Mouse (Mus musculus) right cerebral cortex, postnatal 36 days (tissue): Measurements from ENCODE around the gene Cd36.
"Not testable (repeated sequence)": the region's sequence is repeated elsewhere in the genome, so short reads cannot be mapped to it uniquely, and the experiment has no call there.

Source experiments
- DNase-seq, 2 experiments: peaks; one replicate each; pipeline ENCODE4 v3.0.0; 2022; ENCODE audit warnings: low spot score in 2 of 2, mixed read lengths in 1 of 2

The Cd36 gene

DNA sequence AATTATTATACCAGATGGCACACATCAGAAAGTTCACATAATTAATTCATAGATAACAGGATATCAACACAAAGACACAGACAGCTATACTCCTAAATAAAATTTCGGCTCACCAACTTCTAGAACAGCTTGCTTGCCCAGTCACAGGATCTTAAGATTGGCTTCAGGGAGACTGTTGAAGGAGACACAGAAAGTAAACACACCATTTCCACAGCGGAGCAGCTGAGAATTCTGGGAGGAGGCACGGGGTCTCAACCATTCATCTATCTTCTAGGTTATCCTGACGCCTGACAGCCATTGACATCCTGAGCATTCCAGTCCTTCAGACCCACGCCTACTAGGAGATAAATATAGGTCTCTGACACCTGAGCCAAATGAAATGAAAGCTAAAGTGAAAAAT lies at the start of gene Cd36:
Gene Cd36 (minus strand): TSS at position 204 of the 400 bp plus-strand sequence.
- no peak for DNase-seq

DNA sequence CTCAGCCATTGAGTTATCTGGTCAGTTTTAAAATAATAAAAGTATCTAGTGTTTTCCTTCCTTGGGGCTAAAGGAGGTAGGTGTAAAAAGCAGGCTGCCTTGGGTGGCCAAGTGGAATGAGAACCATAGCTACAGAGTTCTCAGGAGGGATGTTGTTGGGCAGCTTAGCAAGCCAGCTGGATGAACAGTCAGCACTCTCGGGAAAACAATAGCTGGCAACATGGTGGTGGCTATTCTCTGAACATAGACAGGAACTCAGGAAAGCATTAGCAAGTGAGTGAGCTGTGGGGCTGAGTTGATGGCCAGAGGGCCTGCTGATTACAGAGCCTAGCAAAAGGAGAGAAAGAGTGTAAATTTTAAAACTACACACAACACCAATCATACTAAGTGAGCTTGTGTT lies 45.9 kb upstream of the Cd36 start:
- DNase-seq, result no peak

DNA sequence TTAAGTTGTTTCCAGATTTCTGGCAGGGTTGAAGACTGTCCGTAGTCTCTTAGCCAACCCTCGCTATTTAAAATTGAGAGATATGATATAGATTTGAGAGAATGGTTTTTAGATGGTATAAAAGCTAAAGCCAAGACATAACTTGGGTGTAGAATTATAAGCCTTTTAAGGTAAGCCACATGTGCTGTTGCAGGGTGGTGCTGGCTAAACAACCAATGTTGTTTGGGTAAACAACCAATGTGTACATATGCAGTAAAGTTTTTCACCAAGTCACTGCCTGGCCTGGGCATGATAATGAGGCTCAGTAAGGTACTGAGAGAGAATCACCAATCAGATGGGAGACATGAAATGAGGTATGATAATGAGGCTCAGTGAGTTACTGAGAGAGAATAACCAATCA lies 43.0 kb upstream of the Cd36 start:
- not testable (repeated sequence) for DNase-seq

DNA sequence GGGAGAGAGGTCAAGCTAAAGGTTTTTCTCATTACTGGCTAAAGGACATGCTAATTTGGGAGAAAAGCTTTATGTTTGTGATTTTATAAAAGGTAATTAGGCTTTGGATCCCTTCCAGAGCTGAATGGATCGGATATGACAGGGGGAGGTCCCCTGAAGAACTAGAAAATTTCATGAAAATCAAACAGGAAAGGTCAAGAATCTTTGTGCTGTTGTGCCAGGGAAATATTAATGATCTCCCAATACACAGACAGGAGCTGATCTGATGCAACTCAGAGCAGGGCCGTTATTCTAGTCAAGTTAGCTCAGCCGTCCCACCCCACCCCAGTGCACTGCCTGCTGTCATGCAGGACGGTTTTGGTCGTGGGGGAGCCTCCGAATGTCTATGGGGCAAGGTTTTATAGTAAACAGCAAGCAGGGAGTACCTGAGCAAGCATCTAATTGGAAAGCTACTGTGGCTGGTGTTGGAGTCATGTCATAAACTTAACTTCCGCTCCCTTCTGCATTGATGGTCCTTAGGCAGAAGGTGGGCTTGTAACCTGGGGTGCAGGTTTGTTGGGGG lies 40.5 kb upstream of the Cd36 start:
- DNase-seq, result no peak

DNA sequence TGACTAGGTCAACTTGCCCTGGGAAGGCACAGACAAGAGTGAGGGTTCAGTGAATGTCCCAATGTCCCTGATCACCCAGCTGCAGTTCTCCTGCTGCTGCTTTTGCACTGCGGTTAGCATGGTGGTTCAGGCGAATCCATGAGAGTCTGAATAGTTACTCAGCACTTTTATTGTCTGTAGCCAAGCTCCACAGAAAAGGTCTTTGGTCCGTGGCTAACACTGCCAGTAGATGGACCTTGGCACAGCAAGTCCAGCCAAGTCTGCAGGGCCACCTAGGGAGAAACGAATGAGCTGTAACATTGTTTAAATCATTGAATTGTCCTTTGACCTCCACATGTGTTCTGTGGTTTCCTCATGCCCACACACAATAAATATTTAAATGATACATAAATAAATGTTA lies 39.9 kb upstream of the Cd36 start:
- no peak for DNase-seq

DNA sequence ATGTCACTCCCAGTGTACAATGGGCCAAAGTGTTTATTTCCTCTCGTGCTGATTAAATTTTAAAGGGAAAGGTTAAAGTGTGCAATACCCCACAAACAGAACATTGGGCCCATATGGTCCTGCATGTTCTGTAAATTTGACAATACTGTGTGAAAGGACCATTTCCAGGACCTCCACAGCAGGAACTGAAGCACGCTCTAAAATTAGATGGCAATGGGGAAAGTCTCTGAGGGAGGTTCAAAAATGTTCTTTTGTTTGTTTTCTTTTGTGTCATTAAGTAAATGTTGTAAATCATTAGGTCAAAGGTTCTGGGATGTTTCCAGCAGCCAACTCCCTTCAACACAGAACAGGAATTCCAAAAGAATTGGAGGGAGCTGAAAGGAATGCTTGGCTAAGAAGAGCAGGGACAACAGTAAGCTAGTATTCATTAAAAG lies 35.5 kb upstream of the Cd36 start:
- no peak for DNase-seq

DNA sequence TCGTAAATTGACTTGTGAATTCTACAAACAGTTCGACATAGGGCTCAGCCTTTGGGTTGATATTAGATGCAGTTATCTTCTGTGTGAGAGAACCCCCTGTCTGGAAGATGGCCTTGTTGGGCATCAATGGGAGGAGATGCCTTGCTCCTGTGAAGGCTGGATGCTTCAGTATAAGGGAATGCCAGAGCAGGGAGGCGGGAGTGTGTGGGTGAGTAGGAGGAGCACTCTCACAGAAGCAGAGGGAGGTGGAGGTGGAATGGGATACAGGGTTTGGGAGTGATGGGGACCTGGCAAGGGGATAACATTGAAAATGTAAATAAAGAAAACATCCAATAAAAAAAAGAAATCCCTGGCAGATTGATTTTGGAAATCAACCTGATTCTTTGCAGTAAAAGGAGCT lies 35.0 kb upstream of the Cd36 start:
- no peak for DNase-seq

DNA sequence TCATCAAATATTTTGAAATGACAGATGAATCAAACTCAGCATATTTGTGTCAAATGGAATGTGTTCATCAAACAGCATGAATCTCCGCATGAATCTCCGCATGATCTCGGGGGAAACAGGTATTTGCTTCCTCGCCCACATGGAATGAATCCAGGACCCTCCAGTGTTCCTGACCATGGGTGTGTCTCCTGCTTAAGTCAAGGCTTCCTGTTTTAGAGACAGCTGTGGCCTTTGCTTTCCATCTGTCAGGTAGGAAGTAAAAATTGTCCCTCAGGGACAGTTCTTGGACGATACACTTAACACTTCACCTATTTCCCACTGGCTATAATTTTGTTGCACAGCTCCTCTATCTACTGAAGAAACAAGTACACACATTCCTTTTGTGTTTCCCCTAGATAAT lies 30.4 kb upstream of the Cd36 start:
- no peak for DNase-seq

DNA sequence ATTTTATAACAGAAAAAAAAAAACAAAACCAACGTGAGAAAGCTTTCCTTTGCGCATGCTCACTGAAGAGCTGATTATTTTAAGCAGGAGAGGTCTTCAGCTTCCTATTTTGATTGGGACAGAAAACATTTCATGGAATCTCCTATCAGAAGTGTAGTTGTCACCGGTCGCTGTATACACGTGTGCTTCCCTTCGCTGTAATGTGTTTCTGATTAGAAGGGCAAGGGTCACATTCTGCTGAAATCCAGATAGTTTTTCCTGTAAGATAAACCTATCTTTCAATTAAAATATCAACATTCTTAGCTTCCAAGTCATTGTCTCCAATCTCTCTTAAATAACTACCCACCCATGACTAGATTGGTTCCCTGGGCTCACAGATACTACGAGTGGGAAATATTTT lies 16.2 kb upstream of the Cd36 start:
- DNase-seq, result no peak

DNA sequence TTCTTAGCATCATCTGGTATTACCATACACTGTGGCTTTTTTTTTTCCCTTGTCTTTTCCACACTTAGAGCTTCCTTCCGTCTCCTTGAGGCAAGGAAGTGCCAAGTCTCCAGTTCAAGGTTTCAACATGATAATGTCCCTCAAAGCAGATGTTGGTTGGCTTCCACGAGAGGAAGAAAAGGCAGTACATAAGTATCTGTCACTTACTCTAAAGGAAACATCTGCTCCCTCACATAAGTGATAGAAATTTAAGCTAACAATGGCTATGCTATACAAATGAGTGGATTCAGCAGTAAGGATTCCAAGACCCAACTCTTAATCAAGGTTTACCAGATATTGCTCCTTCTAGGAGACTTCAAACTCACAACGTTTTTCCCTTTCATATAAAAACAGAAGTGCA lies 10.3 kb upstream of the Cd36 start:
- no peak for DNase-seq

DNA sequence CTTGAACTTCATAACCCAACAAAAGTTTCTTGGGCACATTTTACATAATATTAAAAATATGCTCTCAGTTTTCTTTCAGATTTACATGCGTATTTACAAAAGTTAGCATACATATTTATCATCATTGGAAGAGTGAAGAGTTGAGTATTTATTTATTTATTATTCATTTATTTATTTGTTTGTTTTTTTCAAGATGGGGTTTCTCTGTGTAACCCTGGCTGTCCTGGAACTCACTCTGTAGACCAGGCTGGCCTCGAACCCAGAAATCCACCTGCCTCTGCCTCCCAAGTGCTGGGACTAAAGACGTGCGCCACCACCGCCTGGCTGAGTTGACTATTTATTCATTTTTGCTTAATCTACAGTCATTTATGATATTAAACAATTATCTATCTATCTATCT lies 9.0 kb upstream of the Cd36 start:
- not testable (repeated sequence) for DNase-seq

DNA sequence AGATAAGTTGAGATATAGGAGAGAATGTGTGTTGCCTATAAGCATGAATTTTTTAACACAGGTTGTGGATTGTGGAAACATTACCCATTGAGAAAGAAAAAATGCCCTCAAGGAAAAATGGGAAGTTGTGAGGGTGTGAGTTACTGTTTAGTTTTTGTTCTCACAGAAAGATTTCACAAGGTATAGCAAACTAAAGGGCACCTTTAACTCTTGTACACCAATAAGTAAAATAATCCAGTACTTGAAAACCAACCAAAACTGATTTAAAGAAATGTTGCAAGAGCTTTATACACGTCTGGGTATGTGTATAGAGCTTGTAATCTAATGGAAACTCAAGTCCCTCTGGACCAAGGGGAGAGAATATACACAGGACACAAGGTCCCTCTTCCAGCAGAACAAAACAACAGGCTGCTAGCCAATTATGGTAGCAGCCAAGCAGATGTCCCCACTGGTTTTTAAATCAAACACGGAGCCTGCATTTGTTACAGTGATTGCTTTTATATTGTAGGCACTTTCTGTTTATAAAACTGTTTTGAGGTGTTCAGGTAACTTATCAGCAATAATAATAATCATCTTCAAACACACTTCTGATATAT lies 5.1 kb upstream of the Cd36 start:
- DNase-seq, result no peak

DNA sequence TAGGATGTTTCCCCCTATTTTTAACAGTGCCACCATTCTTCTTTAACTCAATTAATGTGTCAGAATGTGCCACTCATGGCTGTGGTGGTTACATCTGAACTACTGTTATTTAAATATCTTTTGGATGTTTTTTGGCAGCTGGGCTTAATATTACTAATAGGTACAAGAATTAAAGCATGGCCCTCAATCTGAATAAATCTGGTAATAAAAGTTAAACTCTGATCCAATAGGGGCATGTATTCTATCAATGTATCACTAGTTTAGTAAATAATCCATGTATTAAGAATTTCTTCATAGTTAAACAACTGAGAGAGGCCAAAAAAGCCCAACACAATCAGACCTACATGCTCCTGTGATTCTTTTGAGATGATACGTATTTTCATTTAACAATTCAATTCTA lies 690 bp upstream of the Cd36 start:
- DNase-seq, result no peak

DNA sequence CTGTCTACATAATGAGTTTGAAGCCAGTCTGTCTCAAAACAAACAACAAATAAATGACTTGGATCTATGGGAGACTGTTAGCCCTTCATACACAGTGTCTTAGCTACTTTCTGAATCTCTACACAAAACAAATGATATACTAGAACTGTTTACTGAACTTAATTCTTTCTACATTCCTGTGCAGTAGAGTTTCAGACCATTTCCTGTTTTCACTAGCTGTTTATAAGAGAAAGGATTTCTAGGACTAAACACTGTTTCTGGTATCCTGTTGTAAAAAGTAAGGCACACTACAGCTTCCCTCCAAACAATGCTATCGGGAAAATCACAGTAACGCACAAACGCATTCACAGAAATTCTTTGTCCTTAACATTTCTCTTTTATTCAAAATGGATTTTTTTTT lies 2.2 kb downstream of the Cd36 start:
- DNase-seq, result no peak

DNA sequence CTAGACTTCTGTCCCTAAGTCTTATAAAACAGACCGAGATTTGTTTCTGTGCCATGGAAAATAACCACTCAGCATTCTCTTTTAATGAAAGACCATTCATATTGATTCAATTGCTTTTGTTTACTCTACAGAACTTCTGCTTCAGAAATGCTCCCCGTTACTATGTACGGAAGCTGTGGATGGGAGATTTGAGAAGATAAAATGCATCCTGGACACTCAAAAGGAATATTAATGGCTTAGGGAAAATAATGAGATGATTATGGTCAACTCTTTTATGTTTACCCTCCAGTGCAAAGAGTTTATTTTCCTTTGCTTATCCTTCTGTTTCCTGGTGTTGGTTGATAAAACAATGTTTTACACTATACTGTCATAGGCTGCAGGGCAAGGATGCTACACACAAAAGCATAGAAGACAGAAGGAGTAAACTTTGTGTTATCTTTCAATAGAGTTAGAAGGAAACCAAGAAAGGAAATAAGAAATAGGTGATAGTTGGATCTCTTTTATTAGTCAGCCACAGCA lies 5.2 kb downstream of the Cd36 start:
- no peak for DNase-seq

DNA sequence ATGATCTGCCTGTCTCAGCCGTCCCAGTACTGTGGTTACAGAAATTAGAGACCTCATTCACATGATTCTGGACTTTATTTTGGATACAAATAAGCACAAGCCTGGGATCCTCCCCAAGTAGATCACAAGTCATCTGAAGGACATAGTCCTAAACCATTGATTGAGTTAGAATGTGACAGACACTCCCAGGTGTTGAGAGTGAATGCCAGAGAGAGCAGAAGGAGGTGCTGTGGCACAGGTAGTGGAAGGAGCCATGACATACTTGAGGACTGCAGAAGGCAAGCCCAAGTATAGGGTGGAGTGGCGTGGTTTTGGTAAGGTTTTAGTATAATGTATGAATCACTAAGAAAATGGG lies 7.1 kb downstream of the Cd36 start:
- DNase-seq, result no peak

DNA sequence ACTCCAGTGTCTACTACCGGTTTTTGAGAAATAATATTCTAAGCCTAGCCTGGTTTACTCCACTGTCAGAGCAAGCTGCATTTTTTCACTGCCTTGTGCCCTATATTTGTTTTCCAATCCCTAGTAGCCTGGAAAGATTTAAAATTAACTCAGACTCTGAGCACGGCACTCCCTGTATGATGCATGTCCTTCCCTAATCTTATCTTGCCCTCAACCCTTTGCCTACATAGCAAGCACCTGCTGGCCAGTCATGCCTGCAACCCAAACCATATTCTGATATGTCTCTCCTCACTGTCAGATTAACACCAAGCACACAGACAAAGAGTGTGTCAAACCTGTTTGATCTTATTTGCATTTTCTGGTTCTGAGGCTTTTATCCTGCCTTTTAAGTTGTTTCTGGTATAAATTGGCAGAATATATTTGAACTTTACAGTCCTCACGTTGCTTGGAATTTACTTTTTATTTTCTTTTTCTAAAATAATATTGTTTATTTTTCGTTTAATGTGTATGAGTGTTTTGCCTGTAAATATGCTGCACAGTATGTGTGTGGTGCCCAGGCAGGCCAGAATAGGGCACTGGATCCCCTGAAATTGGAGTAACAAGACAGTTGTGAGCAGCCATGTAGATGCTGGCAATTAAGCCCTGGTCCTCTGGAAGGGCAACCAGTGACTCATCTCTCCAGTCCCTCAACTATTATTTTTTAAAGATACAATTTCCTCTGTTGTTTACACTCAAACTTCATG lies 7.6 kb downstream of the Cd36 start:
- DNase-seq, result no peak

DNA sequence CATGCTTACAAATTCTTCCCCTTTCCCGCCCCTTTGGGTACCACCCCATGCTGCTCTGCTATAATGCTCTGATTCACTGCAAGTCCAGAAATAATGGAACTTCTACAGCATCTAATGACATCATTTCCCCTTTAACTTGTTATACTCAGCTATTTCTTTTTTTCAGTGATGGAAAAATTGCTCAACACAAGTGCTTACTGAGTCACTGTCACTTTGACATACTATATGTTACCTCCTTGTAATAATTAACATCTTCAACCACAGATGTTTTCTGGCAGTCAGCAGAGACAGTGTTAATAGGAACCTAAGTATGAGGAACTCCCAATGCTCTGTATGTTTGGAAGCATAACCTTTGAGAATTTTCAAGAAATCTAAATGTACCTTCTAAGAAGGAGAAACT lies 8.7 kb downstream of the Cd36 start:
- DNase-seq, result no peak

DNA sequence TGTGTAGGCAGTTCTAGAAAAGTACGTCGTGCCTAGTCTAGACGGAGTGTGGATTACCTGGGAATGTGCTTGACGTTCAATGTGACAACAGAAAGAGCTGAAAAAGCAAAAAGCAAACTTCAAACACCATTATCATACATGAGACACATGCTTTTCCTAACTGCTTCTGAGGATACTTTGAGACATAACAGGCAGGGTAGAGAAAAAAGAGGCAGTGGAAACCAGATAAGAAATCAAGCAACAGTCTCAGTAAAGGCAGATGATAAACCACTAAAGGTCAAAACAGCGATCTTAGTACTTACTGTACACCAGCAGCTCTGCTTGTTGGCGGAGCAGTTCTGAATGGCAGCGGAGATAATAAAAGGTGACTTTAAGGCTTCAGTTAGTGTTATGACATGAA lies 11.6 kb downstream of the Cd36 start:
- DNase-seq, result no peak

DNA sequence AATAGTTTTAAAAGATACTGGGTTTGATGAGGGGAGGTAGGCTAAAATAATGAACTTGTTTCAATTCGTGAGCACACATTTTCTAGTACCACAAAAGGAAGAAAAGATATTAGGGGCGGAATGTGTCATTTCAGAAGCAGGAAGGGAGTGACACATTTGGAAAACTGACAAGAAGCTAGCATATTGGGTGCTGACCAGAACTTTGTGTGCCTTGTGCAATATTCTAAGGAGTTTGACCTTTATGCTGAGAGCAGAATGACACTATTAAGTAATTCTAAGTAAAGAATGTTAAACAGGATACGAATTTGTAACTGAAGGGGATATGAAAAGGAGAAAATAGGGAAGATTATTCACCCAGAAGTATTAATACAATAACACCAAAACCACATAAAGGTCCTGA lies 12.0 kb downstream of the Cd36 start:
- DNase-seq, result no peak

DNA sequence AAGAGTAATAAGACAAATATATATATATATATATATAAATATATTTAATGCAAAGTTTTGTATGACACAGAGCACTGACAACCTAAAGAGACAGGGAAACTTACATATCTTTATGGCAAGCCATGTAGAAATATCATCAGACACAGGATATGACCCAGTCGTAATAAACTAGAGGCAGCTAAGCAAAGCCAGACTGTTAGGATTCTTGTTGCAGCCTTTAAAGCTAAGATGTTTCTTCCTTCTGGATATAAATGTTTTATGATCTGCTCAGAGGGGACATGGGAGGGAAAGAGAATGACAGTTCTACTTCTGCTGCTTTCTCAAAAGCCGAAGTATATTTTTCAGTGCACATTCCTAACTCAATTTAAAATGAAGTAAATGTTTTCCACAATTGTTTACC lies 14.3 kb downstream of the Cd36 start:
- no peak for DNase-seq

DNA sequence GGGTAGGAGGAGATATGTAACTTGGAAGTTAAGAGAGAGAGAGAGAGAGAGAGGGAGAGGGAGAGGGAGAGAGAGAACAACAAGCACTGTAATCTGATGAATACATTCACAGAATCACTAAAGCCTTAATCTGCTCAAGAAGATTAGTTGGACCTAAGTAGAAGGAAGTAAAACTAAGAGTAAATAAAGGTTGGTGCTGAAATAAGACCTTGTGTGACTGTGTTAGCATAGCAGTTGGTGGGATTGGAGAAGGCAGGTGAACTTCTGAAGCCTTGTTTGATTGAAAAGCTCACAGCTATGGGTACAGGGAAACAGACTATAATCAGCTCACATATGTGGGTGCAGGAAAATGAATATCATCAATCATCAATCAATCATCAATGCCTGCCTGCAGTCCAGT lies 23.2 kb downstream of the Cd36 start:
- no peak for DNase-seq

DNA sequence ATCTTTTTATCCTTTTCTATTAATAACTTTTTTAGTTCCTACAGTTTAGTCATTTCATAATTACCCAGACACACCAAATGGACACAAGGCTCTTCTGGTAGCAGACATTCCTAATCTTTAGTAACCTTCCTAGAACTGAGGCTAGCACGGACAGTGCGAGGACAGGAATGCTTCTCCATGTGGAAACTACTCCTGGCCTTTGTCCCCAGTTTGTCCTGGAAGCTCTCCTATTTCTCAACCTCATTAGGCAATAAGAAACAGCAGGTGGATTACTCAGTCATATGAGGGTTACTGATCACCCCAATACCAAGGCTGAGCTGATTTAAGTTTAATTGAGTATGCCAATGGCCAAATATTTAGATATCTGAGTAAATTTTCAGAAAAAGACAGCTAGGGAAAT lies 25.5 kb downstream of the Cd36 start:
- DNase-seq, result no peak
